Mouse (Mus musculus): ENCODE results near the gene Katnb1.

Gene Katnb1

DNA sequence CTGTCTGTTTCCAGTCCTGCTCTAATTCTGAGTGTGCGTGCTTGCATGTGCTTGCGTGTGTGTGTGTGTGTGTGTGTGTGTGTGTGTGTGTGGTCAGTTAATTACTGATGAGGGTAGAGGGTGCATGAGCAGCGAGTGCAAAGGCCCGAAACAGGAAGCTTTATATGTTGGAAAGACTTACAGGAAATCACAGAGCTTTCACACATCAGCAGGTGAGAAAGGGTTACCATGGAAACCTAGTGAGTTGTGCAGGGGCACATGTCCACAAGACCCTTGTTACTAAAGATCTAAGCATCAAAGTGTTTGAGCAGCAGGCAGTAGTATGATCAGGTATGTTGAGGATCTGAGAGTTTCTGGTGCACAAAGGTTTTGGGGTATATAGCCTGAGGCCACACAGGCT lies 3.3 kb downstream of the Katnb1 start:
- DNase-seq (ENCODE audit: low spot score in 2 of 2), result no peak

DNA sequence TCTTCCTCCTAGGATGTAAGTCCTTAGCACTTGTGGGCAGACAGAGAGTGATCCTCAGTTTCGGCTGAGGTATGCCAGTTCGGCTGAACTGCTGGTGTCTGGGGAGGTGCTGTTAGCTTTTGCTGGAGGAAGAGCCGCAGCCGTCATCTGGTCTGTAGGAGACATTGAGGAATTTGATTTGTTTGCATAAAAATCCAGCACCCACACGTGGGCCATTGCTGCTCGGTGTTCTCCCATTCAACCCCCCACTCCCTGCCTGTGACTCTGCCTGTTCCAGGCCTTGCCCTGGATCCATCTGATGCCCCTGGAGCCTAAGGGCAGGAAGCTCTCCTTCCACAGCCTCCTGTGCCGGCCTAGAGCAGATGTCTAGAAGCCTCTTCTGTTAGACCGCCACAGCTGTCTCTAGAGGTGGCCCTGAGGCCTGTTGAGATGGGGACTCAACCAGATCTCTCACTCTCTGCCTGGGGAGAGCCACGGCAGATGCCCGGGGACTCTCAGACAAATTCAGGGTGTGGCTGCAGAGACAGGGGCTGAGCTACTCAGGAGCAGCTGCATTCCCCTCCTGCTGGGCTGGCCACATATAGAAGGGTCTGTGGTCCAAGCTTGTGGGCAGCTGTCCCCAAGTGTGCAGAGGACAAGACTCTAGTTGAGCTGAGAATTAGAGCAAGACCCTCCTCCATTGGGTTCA lies 3.9 kb downstream of the Katnb1 start:
- no peak for DNase-seq (ENCODE audit: low spot score in 2 of 2)

DNA sequence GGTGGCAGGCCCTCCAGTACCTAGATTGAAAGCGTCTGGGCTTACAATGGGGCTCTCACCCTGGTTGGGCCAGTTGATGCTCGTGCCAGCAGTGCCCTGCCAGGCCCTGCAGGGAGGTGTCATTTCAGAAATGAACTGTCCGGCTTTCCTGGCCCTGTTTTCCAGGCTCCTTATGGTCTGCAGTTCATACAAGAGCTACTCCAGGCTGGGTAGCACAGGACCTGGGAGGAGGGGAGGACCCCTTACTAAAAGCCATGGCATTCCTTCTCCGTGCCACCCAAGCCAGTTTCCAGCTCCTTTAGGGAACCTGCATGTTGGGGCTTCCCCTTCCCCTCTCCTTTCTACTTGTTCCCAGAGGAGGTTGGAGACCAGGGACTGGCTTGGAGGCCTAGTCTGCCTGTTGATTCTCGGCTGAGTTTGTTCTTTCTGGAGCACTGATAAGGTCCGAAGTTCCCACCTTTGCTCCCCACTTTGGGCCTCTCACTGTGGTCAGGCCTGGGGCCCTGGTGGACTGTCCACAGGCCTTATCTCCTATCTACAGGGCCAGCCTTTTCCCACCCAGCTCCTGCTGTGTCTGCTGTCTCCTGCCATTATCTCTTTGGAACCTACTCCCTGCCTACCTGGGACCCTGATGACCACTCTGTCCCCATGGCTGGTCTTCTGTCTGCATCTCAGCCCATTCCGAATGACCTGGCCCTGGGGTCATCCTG lies 4.6 kb downstream of the Katnb1 start:
- DNase-seq (ENCODE audit: low spot score in 2 of 2), result no peak

DNA sequence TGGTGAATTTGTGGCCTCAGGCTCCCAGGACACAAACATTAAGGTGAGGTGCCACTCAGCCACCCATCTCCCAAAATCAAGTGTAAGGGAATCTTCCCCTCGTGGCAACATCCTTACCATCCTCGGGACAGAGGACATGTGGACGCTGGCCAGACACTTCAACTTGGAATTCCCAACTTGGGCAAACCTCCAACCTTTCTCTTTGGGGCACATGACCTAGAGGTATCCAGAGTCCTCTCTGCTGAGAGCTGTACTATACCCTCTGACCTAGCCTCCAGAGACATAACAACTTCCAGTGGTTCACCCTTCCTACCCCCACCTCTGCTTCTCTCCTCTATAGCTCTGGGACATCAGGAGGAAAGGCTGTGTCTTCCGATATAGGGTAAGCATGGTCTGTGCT lies 12.6 kb downstream of the Katnb1 start:
- DNase-seq (ENCODE audit: low spot score in 2 of 2), result no peak

DNA sequence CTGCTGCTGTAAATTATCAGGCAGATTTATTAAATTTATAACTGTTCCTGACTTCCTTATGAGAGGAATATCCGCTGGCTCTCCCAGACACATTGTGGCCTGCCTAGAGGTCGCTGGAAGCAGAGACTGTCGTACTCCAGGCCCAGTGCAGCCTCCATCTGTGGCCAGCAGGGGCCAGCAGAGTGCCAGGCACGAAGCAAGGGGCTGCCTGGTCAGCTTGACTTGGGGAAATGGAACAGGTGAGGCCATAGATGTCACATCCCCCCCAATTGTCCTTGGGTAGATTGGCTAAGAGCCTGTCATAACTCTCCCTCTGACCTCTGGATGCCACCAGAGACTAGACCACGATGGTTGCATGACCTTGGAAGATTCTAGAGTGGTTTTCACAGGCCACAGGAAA lies 18.0 kb downstream of the Katnb1 start:
- DNase-seq (ENCODE audit: low spot score in 2 of 2), result peak; percentile 44 to 46

DNA sequence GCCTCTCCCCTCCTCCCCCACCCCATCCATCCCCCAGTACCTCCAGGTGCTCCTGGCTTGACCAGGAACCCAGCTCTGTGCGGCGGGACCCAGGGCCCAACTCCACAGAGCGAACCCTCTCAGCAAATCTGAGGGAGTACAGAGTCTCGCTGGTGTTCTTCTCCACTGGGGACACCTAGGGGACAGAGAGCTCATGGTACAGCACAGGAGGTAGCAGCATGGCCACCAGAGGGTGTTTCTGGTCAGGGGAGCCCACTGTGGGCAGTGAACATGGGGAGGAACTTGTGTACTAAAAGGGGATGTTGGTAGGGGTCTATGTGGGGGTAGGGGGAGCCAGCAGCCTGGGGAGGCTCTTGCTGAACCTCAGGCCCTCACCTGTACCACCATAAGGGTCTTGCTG lies 21.0 kb downstream of the Katnb1 start:
- no peak for DNase-seq (ENCODE audit: low spot score in 2 of 2)

DNA sequence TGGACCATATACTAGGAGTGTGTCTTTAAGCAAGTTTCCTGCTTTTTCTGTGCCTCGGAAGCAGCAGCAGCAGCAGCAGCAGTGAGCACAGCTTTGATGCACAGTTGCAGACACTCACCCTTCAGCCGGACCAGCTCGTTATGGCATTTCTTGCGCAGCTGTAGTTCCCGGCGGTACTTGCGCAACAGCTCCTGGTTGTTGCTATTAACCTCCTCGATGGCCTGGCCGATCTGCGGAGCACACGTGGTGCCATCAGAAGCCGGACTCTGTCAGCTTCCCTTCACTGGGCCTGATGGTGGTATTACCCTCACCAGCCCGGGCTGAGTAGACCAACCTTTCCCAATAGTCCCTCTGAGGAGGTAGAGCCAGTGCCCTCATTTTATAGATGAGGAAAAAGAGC lies 26.3 kb downstream of the Katnb1 start:
- no peak for DNase-seq (ENCODE audit: low spot score in 2 of 2)

DNA sequence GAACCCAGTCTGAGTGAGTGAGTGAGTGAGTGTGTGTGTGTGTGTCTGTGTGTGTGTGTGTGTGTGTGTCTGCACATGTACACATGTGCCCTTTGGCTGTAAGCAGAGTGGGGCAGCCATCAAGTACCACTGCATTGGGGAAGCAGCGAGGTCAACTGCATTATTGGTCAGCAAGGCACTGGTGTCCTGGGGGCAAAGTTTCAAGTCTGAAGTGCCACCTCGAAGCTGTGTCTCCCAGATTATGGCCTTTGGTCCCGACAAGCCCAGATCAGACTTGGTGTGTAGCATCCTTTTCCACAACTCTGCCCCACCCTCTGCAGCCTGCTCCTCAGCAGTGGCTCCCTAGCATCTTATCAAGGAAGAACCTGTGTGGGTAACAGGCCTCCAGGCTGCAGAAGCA lies 31.6 kb downstream of the Katnb1 start:
- no peak for DNase-seq (ENCODE audit: low spot score in 2 of 2)

DNA sequence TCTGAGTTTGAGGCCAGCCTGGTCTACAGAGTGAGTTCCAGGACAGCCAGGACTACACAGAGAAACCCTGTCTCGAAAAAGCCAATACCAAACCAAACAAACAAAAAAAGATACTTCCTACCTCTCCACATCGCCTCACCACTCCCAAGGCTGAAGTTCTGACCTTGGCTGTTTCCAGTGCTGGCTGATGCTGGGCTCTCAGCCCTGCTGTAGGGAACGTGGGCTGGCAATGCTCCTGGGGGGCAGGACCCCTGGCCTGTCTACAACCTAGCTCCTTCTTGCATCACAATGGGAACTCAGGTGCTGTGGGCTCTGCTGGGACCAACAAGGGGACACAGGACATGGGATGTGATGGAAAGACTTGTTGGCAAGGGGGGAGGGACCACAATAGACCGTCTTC lies 32.1 kb downstream of the Katnb1 start:
- DNase-seq (ENCODE audit: low spot score in 2 of 2), result no peak

DNA sequence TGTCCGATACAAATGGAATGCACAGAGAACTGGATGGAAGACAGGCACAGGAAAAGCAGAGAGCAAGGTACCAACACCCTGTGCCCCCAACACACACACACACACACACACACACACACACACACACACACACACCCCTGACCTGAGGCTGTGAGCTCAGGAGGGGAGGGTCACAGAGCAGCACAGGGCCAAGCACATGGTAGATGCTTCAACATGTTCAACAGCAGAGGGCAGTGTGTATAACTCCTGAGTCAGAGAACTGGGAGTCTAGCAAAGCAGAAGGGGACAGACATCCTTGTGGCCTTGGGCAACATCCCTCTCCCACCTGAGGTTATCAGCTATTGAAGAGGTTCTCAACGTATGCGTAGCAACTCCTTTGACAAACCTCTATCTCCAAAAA lies 32.8 kb downstream of the Katnb1 start:
- no peak for DNase-seq (ENCODE audit: low spot score in 2 of 2)

DNA sequence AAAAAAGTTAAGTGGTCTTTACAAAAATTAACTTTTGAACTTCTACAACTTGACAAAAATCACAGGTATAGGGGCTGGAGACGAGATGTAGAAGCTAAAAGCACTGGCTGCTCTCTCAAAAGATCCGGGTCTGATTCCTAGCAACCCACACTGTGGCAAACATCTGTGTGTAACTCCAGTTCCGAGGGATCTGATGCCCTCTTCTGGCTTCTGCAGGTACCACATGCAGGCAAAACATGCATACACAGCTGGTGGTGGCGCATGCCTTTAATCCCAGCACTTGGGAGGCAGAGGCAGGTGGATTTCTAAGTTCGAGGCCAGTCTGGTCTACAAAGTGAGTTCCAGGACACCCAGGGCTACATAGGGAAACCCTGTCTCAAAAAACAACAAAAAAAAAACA lies 42.5 kb downstream of the Katnb1 start:
- no peak for DNase-seq (ENCODE audit: low spot score in 2 of 2)

DNA sequence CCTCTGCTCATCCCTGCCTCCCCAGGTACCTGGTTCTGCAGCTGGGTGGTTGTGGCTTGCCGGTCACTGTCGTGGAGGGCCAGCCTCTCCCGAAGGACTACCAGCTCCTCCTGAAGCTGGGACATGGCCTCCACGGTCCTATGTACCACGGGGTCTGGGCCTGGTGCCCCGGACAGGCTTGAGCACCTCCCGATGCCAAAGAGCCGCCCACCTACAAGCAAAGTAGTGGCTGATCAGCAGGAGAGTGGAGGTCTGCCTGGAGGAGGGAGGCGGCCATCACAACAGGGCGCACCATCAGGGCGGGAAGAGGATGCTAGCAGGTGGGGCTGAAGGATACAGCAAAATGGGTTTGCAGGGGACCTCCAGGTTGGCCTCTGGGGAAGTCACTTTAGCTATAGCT lies 45.5 kb downstream of the Katnb1 start:
- DNase-seq (ENCODE audit: low spot score in 2 of 2), result no peak

DNA sequence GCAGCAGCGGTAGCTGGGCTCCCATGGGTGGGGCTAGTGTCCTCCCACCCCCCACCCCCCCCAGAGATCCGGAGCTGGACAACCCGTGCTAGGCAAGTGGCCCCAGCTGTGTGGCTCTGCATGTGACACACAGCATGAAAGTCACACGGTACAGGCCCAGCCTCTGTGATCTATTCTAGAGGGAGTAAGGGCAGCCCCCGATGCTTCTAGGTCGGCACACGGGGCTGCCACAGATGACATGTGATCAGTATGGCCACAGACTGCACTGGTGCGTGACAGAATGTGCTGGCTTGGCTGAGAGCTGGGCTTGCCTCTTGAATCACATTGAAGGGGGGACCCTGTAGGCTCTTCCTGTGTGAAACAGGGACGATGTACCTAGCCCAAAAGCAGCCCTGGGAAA lies 46.7 kb downstream of the Katnb1 start:
- DNase-seq (ENCODE audit: low spot score in 2 of 2), result no peak

DNA sequence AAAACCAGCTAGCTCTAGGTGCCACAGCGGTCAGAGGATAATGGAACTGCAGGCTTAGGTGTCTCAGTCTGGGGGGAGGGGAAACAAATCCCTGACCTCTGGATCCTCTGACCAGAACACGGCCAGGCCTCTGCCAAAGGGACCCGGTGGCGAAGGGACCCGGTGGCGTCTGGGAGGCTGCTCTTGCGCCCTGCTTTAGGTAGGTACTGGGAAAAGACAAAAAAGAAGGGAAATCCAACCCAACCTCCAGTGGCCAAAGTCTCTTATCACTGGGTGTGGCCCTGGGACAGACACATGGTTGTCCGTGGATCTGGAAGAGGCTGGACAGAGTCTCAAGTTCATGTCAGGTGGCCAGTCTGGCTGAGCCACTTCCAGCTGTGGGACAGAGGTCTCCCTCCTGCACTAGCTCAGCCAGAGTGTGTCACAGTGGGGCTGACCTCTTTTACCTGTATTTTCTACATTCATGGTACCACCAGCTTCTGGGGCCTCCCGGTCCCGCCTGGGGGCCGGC lies 47.8 kb downstream of the Katnb1 start:
- DNase-seq (ENCODE audit: low spot score in 2 of 2), result no peak

DNA sequence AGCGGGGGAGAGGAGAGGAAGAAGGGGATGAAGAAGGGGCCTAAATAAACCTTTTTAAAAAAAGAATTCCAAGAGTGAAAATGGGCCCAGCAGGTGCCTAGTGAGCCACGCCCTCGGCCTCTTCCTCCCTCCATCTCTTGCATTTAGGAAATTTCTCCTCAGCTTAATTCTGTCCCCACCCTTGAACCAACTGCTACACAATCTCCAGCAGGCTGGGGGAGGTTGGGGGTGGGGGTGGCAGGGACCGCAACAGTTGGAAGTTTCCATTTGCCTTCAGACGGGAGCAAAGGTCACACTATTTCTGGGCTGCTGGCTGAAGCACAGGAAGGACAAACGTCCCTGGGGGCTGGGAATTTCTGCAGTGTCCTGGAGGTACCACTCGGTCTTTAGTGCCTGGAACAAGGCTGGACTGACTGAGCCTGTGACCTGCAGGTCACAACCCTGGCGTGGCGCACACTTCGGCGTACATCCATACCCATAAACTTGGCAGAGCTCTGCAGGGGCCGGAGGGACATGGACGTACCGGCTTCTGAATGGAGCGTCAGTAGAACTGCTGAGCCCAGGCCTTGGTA lies 50.1 kb downstream of the Katnb1 start:
- no peak for DNase-seq (ENCODE audit: low spot score in 2 of 2)

DNA sequence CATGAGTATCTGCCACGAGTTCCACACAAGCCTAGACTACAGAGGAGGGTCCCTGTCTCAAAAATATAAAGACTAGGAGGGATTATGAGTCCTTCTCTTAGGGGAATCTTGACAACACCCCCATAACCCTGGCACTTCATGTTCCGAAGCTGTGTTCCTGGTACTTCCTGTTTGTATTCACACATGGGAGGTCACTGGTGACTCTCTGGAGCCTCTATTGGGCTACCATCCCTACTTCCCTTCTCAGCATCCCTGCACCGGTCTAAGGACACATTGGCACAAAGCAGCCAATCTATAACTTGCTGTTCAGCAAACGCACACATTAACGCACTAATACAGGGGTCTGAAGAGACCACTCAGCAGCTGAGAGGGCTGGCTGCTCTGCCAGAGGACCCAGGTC lies 51.0 kb downstream of the Katnb1 start:
- no peak for DNase-seq (ENCODE audit: low spot score in 2 of 2)

DNA sequence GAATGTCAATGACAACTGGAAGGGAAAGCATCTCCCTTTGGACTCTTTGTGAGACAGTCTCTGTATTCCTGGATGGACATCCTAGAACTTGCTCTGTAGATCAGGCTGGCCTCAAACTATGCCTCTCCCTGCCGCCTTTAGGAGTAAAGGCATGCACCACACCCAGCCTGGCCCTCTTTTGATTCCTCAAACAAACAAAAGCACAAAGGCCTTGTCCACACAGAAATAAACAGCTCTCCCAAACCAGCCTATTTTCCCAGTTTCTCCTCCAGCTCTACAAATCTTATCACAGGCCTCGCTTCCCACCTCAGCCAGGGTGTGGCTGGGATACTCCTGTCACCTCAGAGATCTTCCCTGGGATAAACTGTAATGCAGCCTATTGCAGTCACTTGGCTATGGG lies 53.2 kb downstream of the Katnb1 start:
- no peak for DNase-seq (ENCODE audit: low spot score in 2 of 2)

DNA sequence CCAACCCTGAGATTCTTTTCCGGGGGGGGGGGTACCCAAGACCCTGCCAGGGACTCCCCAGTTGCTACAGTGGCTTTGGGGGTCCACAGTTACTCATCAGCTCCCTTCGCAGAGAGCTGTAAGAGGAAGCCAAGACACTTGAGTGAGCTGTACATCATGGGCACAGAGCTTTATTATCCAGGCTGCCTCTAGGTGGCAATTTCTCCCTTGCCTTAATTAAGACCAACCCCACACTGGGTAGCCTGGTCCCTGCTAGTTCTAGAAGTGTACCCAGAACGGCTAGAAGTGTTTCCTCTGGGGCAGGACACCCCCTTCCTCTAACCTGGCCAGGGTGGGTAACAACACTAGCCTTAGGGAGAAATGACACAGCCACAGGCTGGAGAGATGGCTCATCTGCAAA lies 54.3 kb downstream of the Katnb1 start:
- DNase-seq (ENCODE audit: low spot score in 2 of 2), result no peak

DNA sequence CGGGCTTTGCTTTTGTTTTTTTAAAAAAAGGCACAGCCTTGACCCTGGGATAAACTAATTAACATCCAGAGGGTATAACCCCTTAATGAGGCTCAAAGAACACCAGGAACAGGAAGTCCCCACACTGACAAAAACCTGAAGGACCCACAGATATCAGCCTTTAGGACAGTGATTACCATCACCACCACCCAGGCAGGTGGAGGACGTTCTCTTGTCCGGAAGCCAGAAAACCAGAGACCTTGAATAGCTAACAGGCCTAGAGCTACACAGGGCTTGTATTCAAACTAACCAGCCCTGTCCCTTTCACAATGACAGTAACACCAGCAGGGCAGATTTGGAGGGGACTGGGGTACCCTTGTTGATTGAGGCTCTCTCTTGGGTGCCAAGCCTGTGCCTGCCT lies 55.2 kb downstream of the Katnb1 start:
- no peak for DNase-seq (ENCODE audit: low spot score in 2 of 2)

DNA sequence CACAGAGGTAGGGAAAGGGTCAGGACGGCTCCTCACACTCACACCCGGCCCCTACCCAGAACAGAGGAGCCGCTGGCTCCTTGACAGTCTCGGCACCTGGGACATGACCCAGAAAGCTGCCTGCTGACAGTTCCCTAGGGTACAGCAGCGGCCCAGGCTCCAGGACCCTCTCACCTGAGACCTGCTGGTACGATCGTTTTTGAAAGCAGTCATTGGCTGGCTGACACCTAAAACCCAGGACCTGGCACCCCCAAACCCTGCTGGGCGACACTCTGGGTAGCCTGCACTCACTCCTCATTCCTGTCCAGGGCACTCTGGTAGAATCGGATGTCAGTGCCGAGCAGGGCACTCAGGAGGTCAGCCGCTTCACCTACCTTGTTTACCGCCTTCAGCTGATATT lies 56.2 kb downstream of the Katnb1 start:
- DNase-seq (ENCODE audit: low spot score in 2 of 2), result no peak

DNA sequence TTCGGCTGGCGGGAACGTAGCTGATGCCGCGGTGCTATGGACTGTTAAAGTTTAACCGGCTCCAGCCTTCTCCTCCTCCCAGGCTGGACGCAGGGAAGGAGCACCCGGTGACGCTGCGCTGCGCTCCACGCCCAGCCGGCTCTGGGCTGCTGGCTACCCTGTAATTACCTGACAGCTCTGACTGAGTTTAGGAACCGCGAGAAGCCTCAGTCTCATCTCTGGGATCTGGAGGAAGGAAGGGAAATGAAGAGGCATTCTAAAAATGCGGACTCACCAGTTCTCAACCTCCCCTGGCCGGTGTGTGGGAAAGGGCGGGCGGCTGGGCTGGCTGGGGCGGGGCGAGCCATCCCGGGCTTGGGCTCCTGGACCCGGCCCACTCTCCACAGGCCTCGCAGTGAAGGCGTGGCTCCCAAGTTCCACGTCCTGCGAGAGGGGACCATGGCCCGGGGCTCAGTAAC lies 56.7 kb downstream of the Katnb1 start:
- DNase-seq (ENCODE audit: low spot score in 2 of 2), result no peak

DNA sequence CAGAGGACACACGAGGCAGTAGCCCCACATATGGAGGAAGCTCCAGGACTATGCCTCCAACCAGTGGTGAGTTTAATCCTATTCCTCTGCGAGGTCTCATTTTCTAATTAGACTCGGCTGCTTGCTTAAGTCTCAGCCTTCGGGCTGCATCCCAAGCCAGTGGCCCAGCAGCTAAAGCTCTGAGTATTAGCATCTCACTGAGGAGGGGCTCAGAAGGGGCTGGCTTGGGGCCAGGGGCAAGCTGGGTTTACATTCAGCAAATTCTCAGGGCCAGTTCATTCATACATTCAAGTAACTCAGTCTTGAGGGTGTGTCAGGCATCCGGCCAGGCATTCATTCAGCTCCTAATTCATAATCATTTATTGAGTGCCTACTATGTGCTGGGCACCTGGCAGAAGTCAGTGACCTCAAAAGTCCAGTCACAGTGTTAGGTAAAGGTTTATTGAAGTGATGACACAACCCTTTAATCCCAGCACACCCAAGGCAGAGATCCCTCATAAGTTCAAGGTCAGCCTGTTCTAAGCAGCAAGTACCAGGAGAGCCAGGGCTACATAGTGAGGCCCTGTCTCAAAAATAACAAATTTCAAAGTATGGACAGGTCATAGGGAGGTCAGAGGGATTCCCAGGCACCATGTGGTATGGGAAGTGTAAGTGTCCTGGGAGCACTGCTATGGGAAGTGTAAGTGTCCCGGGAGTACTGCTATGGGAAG lies 57.5 kb downstream of the Katnb1 start:
- no peak for DNase-seq (ENCODE audit: low spot score in 2 of 2)

DNA sequence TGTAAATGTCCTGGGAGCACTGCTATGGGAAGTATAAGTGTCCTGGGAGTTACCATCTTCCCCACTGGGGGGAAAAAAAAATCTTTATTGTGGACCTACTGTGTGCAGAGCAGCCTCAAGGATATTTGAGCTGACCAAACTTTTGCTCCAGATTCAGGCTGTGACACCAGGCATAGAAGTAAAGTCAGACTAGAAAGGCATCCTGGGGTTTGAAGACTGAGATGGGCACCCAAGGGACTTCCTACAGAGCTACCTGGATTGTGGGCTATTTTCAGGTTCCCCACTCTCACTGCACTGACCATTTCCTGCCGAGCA lies 58.0 kb downstream of the Katnb1 start:
- DNase-seq (ENCODE audit: low spot score in 2 of 2), result no peak

Measured in right cerebral cortex, postnatal 36 days (tissue).